Mouse (Mus musculus): ENCODE data around the gene Hk1.

Gene Hk1

GRCm38 (mm10) chr10:62275235-62275634 is 104.5 kb downstream of the Hk1 start:
- DNase-seq (ENCODE audit: low read depth, low spot score): peak; percentile 79

GRCm38 (mm10) chr10:62269278-62269677 is 110.4 kb downstream of the Hk1 start:
- DNase-seq (ENCODE audit: low read depth, low spot score): no peak

DNA sequence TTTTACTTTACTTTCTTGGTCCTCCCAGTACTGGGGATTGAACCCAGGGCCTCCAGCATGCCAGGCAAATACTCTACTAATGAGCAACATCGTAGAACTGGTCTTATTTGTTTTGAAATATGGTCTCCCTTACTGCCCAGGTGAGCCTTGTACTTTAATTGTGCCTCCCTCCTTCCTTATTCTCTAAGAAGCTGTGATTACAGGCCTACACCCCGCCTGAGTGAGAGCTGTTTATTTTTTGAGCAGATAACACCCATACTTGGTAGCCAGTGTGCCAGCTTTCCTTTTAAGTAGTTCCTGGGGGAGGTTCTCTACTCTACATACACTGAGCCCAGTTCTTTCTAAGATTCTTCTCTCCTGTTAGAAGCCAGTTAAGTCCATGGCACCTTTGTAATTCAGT is 115.4 kb downstream of the Hk1 start:
- DNase-seq (ENCODE audit: low read depth, low spot score): no peak

GRCm38 (mm10) chr10:62261115-62261886 is 118.4 kb downstream of the Hk1 start:
- DNase-seq (ENCODE audit: low read depth, low spot score): peak; percentile 87

GRCm38 (mm10) chr10:62258298-62258697 is 121.4 kb downstream of the Hk1 start:
- no peak for DNase-seq (ENCODE audit: low read depth, low spot score)

GRCm38 (mm10) chr10:62252496-62253235 is 127.0 kb downstream of the Hk1 start:
- DNase-seq (ENCODE audit: low read depth, low spot score): no peak

- DNase-seq (ENCODE audit: low read depth, low spot score): no peak
Measured at GRCm38 (mm10) chr10:62252000-62252488, 127.7 kb downstream of the Hk1 start, which contains the start of gene Tacr2. TSS of gene Tacr2 (plus strand) at chr10:62252438.

DNA sequence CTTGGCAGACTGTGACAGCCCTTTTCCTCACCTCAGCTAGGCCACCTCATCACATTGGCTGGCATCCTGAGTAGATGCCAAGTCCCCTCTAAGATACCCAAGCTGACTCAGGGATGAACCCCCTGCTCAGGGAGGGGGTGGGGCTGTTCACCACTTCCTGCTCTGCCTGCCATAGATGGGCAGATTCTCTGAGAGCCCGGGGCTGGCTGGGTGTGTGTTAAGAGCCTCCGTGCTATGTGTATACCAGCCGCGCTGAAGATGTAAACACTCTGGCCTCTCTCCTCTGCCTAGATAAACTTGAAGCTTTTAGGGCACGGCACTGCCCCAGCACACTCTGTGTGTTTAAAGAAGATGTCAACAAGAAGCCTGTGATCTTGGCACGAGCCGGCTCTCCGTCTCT is 131.9 kb downstream of the Hk1 start:
- no peak for DNase-seq (ENCODE audit: low read depth, low spot score)

- no peak for DNase-seq (ENCODE audit: low read depth, low spot score)
Measured at GRCm38 (mm10) chr10:62247156-62247555, 132.6 kb downstream of the Hk1 start.

GRCm38 (mm10) chr10:62244067-62244466 is 135.6 kb downstream of the Hk1 start:
- no peak for DNase-seq (ENCODE audit: low read depth, low spot score)

- peak; percentile 71 for DNase-seq (ENCODE audit: low read depth, low spot score)
Measured at GRCm38 (mm10) chr10:62242896-62243295, 136.8 kb downstream of the Hk1 start.

DNA sequence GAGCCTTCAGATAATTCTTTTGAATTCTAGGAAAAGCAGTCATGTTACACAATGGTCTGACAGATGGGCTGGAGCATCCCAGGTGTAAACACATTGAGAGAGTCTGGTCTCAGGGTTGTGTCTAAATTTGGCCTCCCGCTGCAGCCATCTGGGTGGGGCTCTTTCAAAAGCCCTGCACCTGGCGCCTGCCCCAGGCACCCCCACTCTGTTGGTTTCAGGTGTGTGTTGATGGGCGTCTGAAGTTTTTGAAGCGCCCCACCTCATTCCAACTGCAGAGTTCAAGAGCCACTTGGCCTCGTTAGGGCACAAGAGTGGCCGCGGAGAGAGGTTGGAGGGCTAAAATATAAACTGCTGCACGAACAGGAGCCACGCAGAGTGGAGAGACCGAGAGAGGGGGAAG is 137.3 kb downstream of the Hk1 start:
- no peak for DNase-seq (ENCODE audit: low read depth, low spot score)

- DNase-seq (ENCODE audit: low read depth, low spot score): no peak
Measured at GRCm38 (mm10) chr10:62239270-62239669, 140.4 kb downstream of the Hk1 start.

GRCm38 (mm10) chr10:62238688-62239087 is 141.0 kb downstream of the Hk1 start:
- no peak for DNase-seq (ENCODE audit: low read depth, low spot score)

DNA sequence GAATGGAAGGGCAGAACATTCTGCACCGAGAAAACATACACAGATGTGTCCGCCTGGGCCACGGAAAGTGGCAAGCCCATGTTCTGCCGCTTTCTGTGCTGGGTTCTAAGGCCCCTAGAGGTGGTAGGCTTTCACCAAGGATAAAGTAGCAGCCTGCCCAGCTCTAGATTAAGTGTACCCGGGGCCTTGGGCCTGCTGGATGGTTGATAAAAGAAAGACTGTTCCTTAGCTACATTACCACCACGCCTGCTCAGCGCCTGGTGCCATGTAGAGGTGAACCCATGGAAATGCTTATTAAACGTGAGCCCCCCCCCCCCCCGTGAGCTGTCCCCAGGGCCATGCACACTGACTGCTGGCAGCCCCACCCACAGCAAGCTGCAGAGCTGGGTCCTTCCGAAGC is 142.5 kb downstream of the Hk1 start:
- no peak for DNase-seq (ENCODE audit: low read depth, low spot score)

GRCm38 (mm10) chr10:62236165-62236564 is 143.5 kb downstream of the Hk1 start:
- DNase-seq (ENCODE audit: low read depth, low spot score): no peak

GRCm38 (mm10) chr10:62231811-62232210 is 147.9 kb downstream of the Hk1 start:
- no peak for DNase-seq (ENCODE audit: low read depth, low spot score)

DNA sequence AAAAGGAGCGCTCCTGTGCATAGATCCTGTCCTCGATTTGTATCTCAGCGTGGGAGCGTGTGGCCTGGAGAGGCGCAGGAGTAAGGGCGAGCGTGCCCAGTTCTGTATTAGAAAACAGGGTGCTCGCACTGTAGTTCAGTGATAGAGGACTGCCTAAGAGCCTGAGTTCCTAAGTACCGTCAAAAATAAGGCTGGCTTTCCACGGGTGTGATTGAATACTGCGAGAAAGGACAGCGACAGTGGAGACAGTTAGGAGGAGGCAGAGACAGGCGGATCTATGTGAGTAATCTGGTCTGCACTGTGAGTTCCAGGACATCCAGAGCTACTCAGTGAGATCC is 148.3 kb downstream of the Hk1 start:
- no peak for DNase-seq (ENCODE audit: low read depth, low spot score)

DNA sequence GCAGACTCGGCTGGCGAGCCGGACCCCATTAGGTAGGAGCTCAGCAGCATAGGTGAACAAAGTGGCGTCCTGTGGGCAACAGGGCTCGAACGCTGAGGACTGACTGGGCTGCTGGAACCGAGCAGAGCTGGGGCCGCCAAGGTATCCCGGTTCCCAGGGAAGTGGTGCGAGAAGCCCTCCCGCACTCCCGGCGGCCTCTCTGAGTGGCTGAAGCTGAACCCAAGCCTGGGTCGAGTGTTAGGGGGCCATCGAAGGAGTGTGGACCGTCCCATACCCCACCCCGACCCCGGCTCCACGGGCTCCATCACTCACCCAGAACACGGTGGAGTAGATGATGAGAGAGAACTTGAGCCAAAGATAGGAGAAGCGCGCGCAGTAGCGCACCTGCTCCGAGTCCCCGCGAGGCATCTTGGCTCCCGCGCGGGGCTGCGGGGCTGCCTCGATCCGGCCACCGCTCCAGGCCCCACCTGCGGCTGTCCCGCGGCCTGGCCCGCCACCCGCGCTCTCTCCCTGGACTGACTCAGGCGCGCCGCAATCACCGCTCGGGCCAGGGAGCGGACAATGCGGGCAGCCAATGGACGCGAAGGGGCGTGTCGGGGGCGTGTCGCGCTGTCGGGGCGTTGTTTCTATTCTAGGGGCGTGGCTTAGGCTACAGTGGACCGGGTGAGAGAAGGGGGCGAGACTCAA is 148.9 kb downstream of the Hk1 start, which contains the start of gene Tspan15:
Gene Tspan15 (minus strand): TSS at position 544 of the 687 bp plus-strand sequence.
- peak; percentile 89 for DNase-seq (ENCODE audit: low read depth, low spot score)

- no peak for DNase-seq (ENCODE audit: low read depth, low spot score)
Measured at GRCm38 (mm10) chr10:62228126-62228525, 151.6 kb downstream of the Hk1 start.

DNA sequence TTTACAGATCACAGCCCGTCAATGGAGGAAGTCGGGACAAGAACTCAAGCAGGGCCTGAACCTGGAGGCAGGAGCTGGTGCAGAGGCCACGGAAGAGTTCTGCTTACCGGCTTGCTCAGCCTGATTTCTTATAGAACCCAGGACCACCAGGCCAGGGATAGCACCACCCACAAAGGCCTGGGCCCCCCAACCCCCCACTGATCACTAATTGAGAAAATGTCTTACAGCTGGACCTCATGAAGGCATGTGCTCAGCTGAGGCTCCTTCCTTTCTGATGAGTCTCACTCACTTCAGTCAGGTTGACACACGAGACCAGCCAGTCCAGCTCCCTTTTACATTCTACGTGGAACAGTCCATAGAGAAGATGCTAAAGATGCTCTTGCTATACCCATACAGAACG is 153.9 kb downstream of the Hk1 start:
- no peak for DNase-seq (ENCODE audit: low read depth, low spot score)

DNA sequence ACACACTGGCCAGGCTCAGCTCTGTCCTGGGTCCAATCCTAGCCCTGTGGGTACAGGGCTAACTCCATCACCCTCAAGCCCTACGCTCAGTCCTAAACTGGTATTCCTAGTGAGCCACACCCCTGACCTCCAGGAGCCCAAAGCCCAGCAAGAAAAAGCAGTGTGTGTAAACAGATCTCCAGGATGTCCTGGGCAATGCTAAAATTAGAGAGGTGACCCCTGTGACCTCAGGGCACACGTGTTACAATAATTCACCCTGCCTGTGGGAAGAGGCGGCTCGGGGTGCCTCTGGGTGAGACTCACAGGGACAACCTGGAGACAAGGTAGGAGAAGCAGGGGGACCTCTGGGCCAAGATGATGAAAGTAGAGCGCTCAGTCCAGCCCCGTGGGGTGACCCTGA is 155.5 kb downstream of the Hk1 start:
- no peak for DNase-seq (ENCODE audit: low read depth, low spot score)

All from retina, postnatal 7 days (tissue).